Mouse (Mus musculus): ENCODE data around the gene Fry. TPM values are rescaled to one million over a fixed set of nuclear protein-coding genes. Genes with fewer than 3 reads are reported as not detected.
A peak's percentile ranks its signal among the peaks of the same experiment; 100 is the strongest.

The Fry gene
- 5.1 and 5.5 TPM in 2 replicates for polyA plus RNA-seq (2015; fragmentation: Nextera tagmentation; extraction: Ambion mirVana)

GRCm38 (mm10) chr5:150118455-150119241 is at the start of gene Fry:
Gene Fry, plus strand, starts transcription at chr5:150118645.
- H3K4me3 ChIP-seq (ENCODE audit: low read depth, low read length), result peak within 1 kb of the TSS; percentile 58
- H3K27ac ChIP-seq (ENCODE audit: low read depth, low read length), result no peak within 1 kb of the TSS
- H3K4me2 ChIP-seq (replicated peaks; ENCODE audit: low read depth), result peak within 1 kb of the TSS; percentile 89
- no peaks in the 10 kb centered on the region for H3K36me3 ChIP-seq (ENCODE audit: control insufficient read depth, insufficient read depth)
- H3K27me3 ChIP-seq (replicated peaks; ENCODE audit: control insufficient read depth, insufficient read depth, low read length), result no peaks in the 10 kb centered on the region
- H3K9me3 ChIP-seq (ENCODE audit: control insufficient read depth), result no peaks in the 10 kb centered on the region
- no peak for TF ChIP-seq CTCF (IDR thresholded peaks at IDR 0.05; ENCODE audit: low read depth)
- H3K4me1 ChIP-seq (replicated peaks; ENCODE audit: control insufficient read depth, insufficient read depth, low read length), result no peaks in the 10 kb centered on the region
- 0% methylated on average over 63 of the region's 68 CpGs for WGBS
- peak; percentile 92 for ATAC-seq
- peak within 1 kb of the TSS; percentile 34 for H3K9ac ChIP-seq (ENCODE audit: low read depth, low read length)

GRCm38 (mm10) chr5:150070086-150070485 is 48.4 kb upstream of the Fry start:
- no peak overlapping the region for H3K27ac ChIP-seq (ENCODE audit: low read depth, low read length)
- no peak overlapping the region for H3K4me3 ChIP-seq (ENCODE audit: low read depth, low read length)
- H3K27me3 ChIP-seq (replicated peaks; ENCODE audit: control insufficient read depth, insufficient read depth, low read length), result no peaks in the 10 kb centered on the region
- no peaks in the 10 kb centered on the region for H3K4me1 ChIP-seq (replicated peaks; ENCODE audit: control insufficient read depth, insufficient read depth, low read length)
- 15% methylated on average over 10 of the region's 10 CpGs for WGBS
- H3K36me3 ChIP-seq (ENCODE audit: control insufficient read depth, insufficient read depth), result no peaks in the 10 kb centered on the region
- TF ChIP-seq CTCF (IDR thresholded peaks at IDR 0.05; ENCODE audit: low read depth), result peak; percentile 66
- ATAC-seq, result no peak
- no peak overlapping the region for H3K4me2 ChIP-seq (replicated peaks; ENCODE audit: low read depth)
- no peaks in the 10 kb centered on the region for H3K9me3 ChIP-seq (ENCODE audit: control insufficient read depth)
- no peak overlapping the region for H3K9ac ChIP-seq (ENCODE audit: low read depth, low read length)

GRCm38 (mm10) chr5:150071738-150072137 is 46.7 kb upstream of the Fry start:
- TF ChIP-seq CTCF (IDR thresholded peaks at IDR 0.05; ENCODE audit: low read depth), result no peak
- no peaks in the 10 kb centered on the region for H3K36me3 ChIP-seq (ENCODE audit: control insufficient read depth, insufficient read depth)
- no peak overlapping the region for H3K4me2 ChIP-seq (replicated peaks; ENCODE audit: low read depth)
- no peak overlapping the region for H3K4me3 ChIP-seq (ENCODE audit: low read depth, low read length)
- H3K27ac ChIP-seq (ENCODE audit: low read depth, low read length), result no peak overlapping the region
- H3K27me3 ChIP-seq (replicated peaks; ENCODE audit: control insufficient read depth, insufficient read depth, low read length), result no peaks in the 10 kb centered on the region
- no peak overlapping the region for H3K9ac ChIP-seq (ENCODE audit: low read depth, low read length)
- ATAC-seq, result no peak
- H3K9me3 ChIP-seq (ENCODE audit: control insufficient read depth), result no peaks in the 10 kb centered on the region
- H3K4me1 ChIP-seq (replicated peaks; ENCODE audit: control insufficient read depth, insufficient read depth, low read length), result no peaks in the 10 kb centered on the region

- no peak for TF ChIP-seq CTCF (IDR thresholded peaks at IDR 0.05; ENCODE audit: low read depth)
- no peak for ATAC-seq
- H3K4me1 ChIP-seq (replicated peaks; ENCODE audit: control insufficient read depth, insufficient read depth, low read length), result no peaks in the 10 kb centered on the region
- no peaks in the 10 kb centered on the region for H3K9me3 ChIP-seq (ENCODE audit: control insufficient read depth)
- no peaks in the 10 kb centered on the region for H3K36me3 ChIP-seq (ENCODE audit: control insufficient read depth, insufficient read depth)
- WGBS, result 34% methylated on average over 12 of the region's 12 CpGs
- no peak overlapping the region for H3K4me2 ChIP-seq (replicated peaks; ENCODE audit: low read depth)
- H3K27me3 ChIP-seq (replicated peaks; ENCODE audit: control insufficient read depth, insufficient read depth, low read length), result no peaks in the 10 kb centered on the region
- H3K27ac ChIP-seq (ENCODE audit: low read depth, low read length), result no peak overlapping the region
- no peak overlapping the region for H3K9ac ChIP-seq (ENCODE audit: low read depth, low read length)
- H3K4me3 ChIP-seq (ENCODE audit: low read depth, low read length), result no peak overlapping the region
Observed at GRCm38 (mm10) chr5:150079866-150080797, 38.3 kb upstream of the Fry start.

GRCm38 (mm10) chr5:150082696-150083095 is 35.7 kb upstream of the Fry start:
- H3K36me3 ChIP-seq (ENCODE audit: control insufficient read depth, insufficient read depth), result no peaks in the 10 kb centered on the region
- H3K9ac ChIP-seq (ENCODE audit: low read depth, low read length), result no peak overlapping the region
- TF ChIP-seq CTCF (IDR thresholded peaks at IDR 0.05; ENCODE audit: low read depth), result no peak
- no peak overlapping the region for H3K27ac ChIP-seq (ENCODE audit: low read depth, low read length)
- no peak overlapping the region for H3K4me3 ChIP-seq (ENCODE audit: low read depth, low read length)
- no peaks in the 10 kb centered on the region for H3K9me3 ChIP-seq (ENCODE audit: control insufficient read depth)
- no peaks in the 10 kb centered on the region for H3K4me1 ChIP-seq (replicated peaks; ENCODE audit: control insufficient read depth, insufficient read depth, low read length)
- 73% methylated on average over 14 of the region's 14 CpGs for WGBS
- no peak for ATAC-seq
- no peak overlapping the region for H3K4me2 ChIP-seq (replicated peaks; ENCODE audit: low read depth)
- no peaks in the 10 kb centered on the region for H3K27me3 ChIP-seq (replicated peaks; ENCODE audit: control insufficient read depth, insufficient read depth, low read length)

GRCm38 (mm10) chr5:150083190-150083589 is 35.3 kb upstream of the Fry start:
- H3K9me3 ChIP-seq (ENCODE audit: control insufficient read depth), result no peaks in the 10 kb centered on the region
- WGBS, result 40% methylated on average over 5 of the region's 5 CpGs
- no peak overlapping the region for H3K4me3 ChIP-seq (ENCODE audit: low read depth, low read length)
- no peak overlapping the region for H3K9ac ChIP-seq (ENCODE audit: low read depth, low read length)
- no peak overlapping the region for H3K27ac ChIP-seq (ENCODE audit: low read depth, low read length)
- no peaks in the 10 kb centered on the region for H3K4me1 ChIP-seq (replicated peaks; ENCODE audit: control insufficient read depth, insufficient read depth, low read length)
- H3K4me2 ChIP-seq (replicated peaks; ENCODE audit: low read depth), result no peak overlapping the region
- TF ChIP-seq CTCF (IDR thresholded peaks at IDR 0.05; ENCODE audit: low read depth), result no peak
- ATAC-seq, result peak; percentile 43; the same call in 1 of the 2 replicates
- no peaks in the 10 kb centered on the region for H3K36me3 ChIP-seq (ENCODE audit: control insufficient read depth, insufficient read depth)
- no peaks in the 10 kb centered on the region for H3K27me3 ChIP-seq (replicated peaks; ENCODE audit: control insufficient read depth, insufficient read depth, low read length)

All from intestine, postnatal 0 days (tissue).